Comparison of ENCODE assay signal across 10 mouse cellular contexts in the genomic region with DNA sequence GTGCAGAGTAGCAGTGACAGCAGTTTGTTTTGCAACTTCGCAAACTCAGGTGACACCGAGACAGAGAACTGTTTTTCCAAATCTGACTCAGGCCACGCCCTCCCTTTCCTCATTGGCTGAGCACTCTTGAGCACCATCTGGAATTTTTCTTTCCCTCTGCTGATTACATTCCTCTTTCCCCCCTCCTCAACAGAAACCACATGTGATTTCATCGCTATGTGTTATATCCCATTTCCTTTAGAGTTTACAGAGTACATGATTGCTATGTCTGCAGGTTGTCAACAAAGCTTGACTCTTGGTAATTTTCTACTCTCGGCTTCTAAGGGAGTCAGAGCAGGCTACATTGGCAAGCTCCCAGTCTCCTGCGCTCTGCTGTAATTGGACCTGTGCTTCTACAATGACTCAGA. TPM values are rescaled to one million over a fixed set of nuclear protein-coding genes. Genes with fewer than 3 reads are reported as not detected.
DNase-seq lines count a peak whose midpoint lies in the region; ATAC-seq and TF ChIP-seq lines count a peak whose summit lies in the region.
"Had no signal": no experiment of that assay in that cellular context is flagged by ENCODE, and none has a peak within 500 bp of the region (broad histone marks: within the 10 kb centered on the region; RNA-seq: fewer than 3 reads in every experiment).

No protein-coding gene starts in this region.

- no peak overlapping the region for H3K4me2 ChIP-seq in liver, embryonic 11.5 days
- H3K4me2 ChIP-seq in limb, embryonic 12.5 days, result peak overlapping the region; percentile 26
- H3K4me2 ChIP-seq in stomach, embryonic 16.5 days (ENCODE audit: low read depth, low read length), result 0 out of 2 replicates have a peak overlapping the region, but pooled peaks have one; percentile 26
- H3K4me2 ChIP-seq: hindbrain, embryonic 14.5 days had no signal

- no peak overlapping the region for H3K4me3 ChIP-seq in liver, adult 2 months (ENCODE audit: insufficient read depth, low read depth, low read length)
- no peak overlapping the region for H3K4me3 ChIP-seq in liver, embryonic 11.5 days (ENCODE audit: low read depth, low read length)
- H3K4me3 ChIP-seq in limb, embryonic 12.5 days (replicated peaks), result no peak overlapping the region
- no peak overlapping the region for H3K4me3 ChIP-seq in stomach, embryonic 16.5 days (replicated peaks; ENCODE audit: low read length)

- H3K4me1 ChIP-seq in liver, adult 2 months (ENCODE audit: control insufficient read depth, insufficient read depth, low read length), result no peaks in the 10 kb centered on the region
- no peaks in the 10 kb centered on the region for H3K4me1 ChIP-seq in liver, embryonic 11.5 days (replicated peaks; ENCODE audit: control insufficient read depth, insufficient read depth, low read length)
- peaks cover 10% of the 10 kb centered on the region; the same call in 1 of the 2 replicates for H3K4me1 ChIP-seq in limb, embryonic 12.5 days (replicated peaks)
- H3K4me1 ChIP-seq in stomach, embryonic 16.5 days (ENCODE audit: control insufficient read depth, insufficient read depth, low read length), result 0 out of 2 replicates have a peak, but pooled peaks cover 3% of the 10 kb centered on the region

- no peaks in the 10 kb centered on the region for H3K79me2 ChIP-seq in liver, adult 2 months (ENCODE audit: control insufficient read depth, insufficient read depth, low read length)

- H3K9ac ChIP-seq in liver, adult 2 months (ENCODE audit: low read depth, low read length), result no peak overlapping the region
- H3K9ac ChIP-seq in liver, embryonic 11.5 days (ENCODE audit: low read depth, low read length), result no peak overlapping the region
- no peak overlapping the region for H3K9ac ChIP-seq in limb, embryonic 12.5 days (replicated peaks)
- H3K9ac ChIP-seq in stomach, embryonic 16.5 days (ENCODE audit: low read length), result no peak overlapping the region
- H3K9ac ChIP-seq: hindbrain, embryonic 14.5 days had no signal

- no peak overlapping the region for H3K27ac ChIP-seq in liver, adult 2 months (replicated peaks; ENCODE audit: insufficient read depth, low read depth, low read length)
- H3K27ac ChIP-seq in liver, embryonic 11.5 days (ENCODE audit: low read depth, low read length), result no peak overlapping the region
- H3K27ac ChIP-seq in limb, embryonic 12.5 days, result no peak overlapping the region
- 0 out of 2 replicates have a peak overlapping the region, but pooled peaks have one; percentile 25 for H3K27ac ChIP-seq in stomach, embryonic 16.5 days (ENCODE audit: low read length)
- H3K27ac ChIP-seq: hindbrain, embryonic 14.5 days had no signal

- peak; percentile 28 for DNase-seq in adrenal gland, postnatal 14 days
- DNase-seq in adrenal gland, postnatal 25 days, result no peak
- peak; percentile 83 for DNase-seq in liver, adult 2 months (ENCODE audit: extremely low read depth, low read depth, low spot score)
- no peak for DNase-seq in liver, embryonic 11.5 days (ENCODE audit: low spot score)
- no peak for DNase-seq in ovary, adult 18-20 months (ENCODE audit: low spot score)

- no peak for TF ChIP-seq CTCF in liver, adult 2 months (IDR thresholded peaks at IDR 0.05; ENCODE audit: low read depth, low read length)

- H3K9me3 ChIP-seq in liver, embryonic 11.5 days (ENCODE audit: control insufficient read depth, low read length), result no peaks in the 10 kb centered on the region
- H3K9me3 ChIP-seq in limb, embryonic 12.5 days, result peaks cover 10% of the 10 kb centered on the region; the same call in 1 of the 2 replicates
- H3K9me3 ChIP-seq in stomach, embryonic 16.5 days (replicated peaks; ENCODE audit: control insufficient read depth, low read length), result no peaks in the 10 kb centered on the region

- ATAC-seq in liver, embryonic 11.5 days (replicated peaks; ENCODE audit: low FRiP score), result no peak
- peak; percentile 83 for ATAC-seq in limb, embryonic 12.5 days (ENCODE audit: insufficient number of reproducible peaks, insufficient read depth, low FRiP score, low TSS enrichment, low read depth)
- peak; percentile 80 for ATAC-seq in stomach, embryonic 16.5 days (ENCODE audit: insufficient read depth, low FRiP score)
- no peak for ATAC-seq in CD4-positive, CD25-positive, alpha-beta regulatory T cell, adult 4 months

- no peaks in the 10 kb centered on the region for H3K36me3 ChIP-seq in liver, adult 2 months (ENCODE audit: control insufficient read depth, insufficient read depth, low read length)
- no peaks in the 10 kb centered on the region for H3K36me3 ChIP-seq in liver, embryonic 11.5 days (ENCODE audit: control insufficient read depth, insufficient read depth, low read length)
- no peaks in the 10 kb centered on the region for H3K36me3 ChIP-seq in limb, embryonic 12.5 days
- no peaks in the 10 kb centered on the region for H3K36me3 ChIP-seq in stomach, embryonic 16.5 days (ENCODE audit: control insufficient read depth, insufficient read depth, low read length)

- WGBS in liver, adult 2 months, result 44% methylated on average over 6 of the region's 6 CpGs
- 52% methylated on average over 6 of the region's 6 CpGs for WGBS in liver, embryonic 11.5 days
- WGBS in limb, embryonic 12.5 days, result 36% methylated on average over 6 of the region's 6 CpGs
- 27% methylated on average over 6 of the region's 6 CpGs for WGBS in stomach, embryonic 16.5 days

- no peak for TF ChIP-seq POLR2A in liver, adult 2 months (IDR thresholded peaks at IDR 0.05; ENCODE audit: extremely low read depth, insufficient read depth, low read length)

- no peaks in the 10 kb centered on the region for H3K27me3 ChIP-seq in liver, adult 2 months (ENCODE audit: control insufficient read depth, insufficient read depth, low read length)
- no peaks in the 10 kb centered on the region for H3K27me3 ChIP-seq in liver, embryonic 11.5 days (replicated peaks; ENCODE audit: control insufficient read depth, insufficient read depth, low read length)
- H3K27me3 ChIP-seq in limb, embryonic 12.5 days, result no peaks in the 10 kb centered on the region
- no peaks in the 10 kb centered on the region for H3K27me3 ChIP-seq in stomach, embryonic 16.5 days (ENCODE audit: control insufficient read depth, insufficient read depth, low read length)

RNA-seq across cellular contexts. Expression of gene Cnga3, which starts 17.1 kb away (rescaled TPM):
- total RNA-seq in adrenal gland, postnatal 14 days (2021), result 1.8 and 2.0 TPM in 2 replicates
- 1.7 and 2.9 TPM in 2 replicates for total RNA-seq in adrenal gland, postnatal 25 days (2021)
- not detected in 2 replicates for total RNA-seq in liver, adult 2 months (2014; rRNA removed)
- polyA plus RNA-seq in liver, adult 2 months (2012; rRNA removed), result not detected in 2 replicates
- not detected in 2 replicates for polyA plus RNA-seq in liver, embryonic 11.5 days (2014; fragmentation: Nextera tagmentation; extraction: Ambion mirVana)
- not detected in 2 replicates for polyA plus RNA-seq in limb, embryonic 12.5 days (2016; fragmentation: Nextera tagmentation; extraction: Ambion mirVana)
- polyA plus RNA-seq in stomach, embryonic 16.5 days (2015; fragmentation: Nextera tagmentation; extraction: Ambion mirVana), result 1.1 and 1.3 TPM in 2 replicates
- under 1 TPM in 1 of 2 experiments, not detected in 1; 0.29 TPM for polyA plus RNA-seq in CD4-positive, CD25-positive, alpha-beta regulatory T cell, adult 4 months (2017; shearing (Covaris generic))
- polyA plus RNA-seq: neural tube, embryonic 11.5 days had no signal

Comparison
In these comparisons a context has a peak if more than half of its experiments do, and no peak if none do; other contexts are left out.
1. DNase-seq: peak in adrenal gland, postnatal 14 days (single experiment) and liver, adult 2 months (single experiment); none in adrenal gland, postnatal 25 days (single experiment), liver, embryonic 11.5 days (single experiment) and ovary, adult 18-20 months (single experiment).
2. ATAC-seq: peak in limb, embryonic 12.5 days (single experiment) and stomach, embryonic 16.5 days (single experiment); none in liver, embryonic 11.5 days (single experiment) and CD4-positive, CD25-positive, alpha-beta regulatory T cell, adult 4 months (single experiment).